Mouse (Mus musculus): ENCODE measurements around the gene Cyp2j13.
"Not testable (repeated sequence)": the region's sequence is repeated elsewhere in the genome, so short reads cannot be mapped to it uniquely, and the experiment has no call there.

Cyp2j13 gene

GRCm38 (mm10) chr4:96077261-96078125 lies at the start of gene Cyp2j13:
Cyp2j13 (minus strand) TSS chr4:96077546.
- peak; percentile 38 for DNase-seq (ENCODE audit: low read depth, low spot score)

GRCm38 (mm10) chr4:96096841-96097240 lies 19.5 kb upstream of the Cyp2j13 start:
- peak; percentile 8 for DNase-seq (ENCODE audit: low read depth, low spot score)

GRCm38 (mm10) chr4:96091869-96092268 lies 14.5 kb upstream of the Cyp2j13 start:
- DNase-seq (ENCODE audit: low read depth, low spot score), result no peak

GRCm38 (mm10) chr4:96089356-96090048 lies 12.2 kb upstream of the Cyp2j13 start:
- not testable (repeated sequence) for DNase-seq (ENCODE audit: low read depth, low spot score)

- no peak for DNase-seq (ENCODE audit: low read depth, low spot score)
Observed at GRCm38 (mm10) chr4:96078308-96078707, 962 bp upstream of the Cyp2j13 start.

- DNase-seq (ENCODE audit: low read depth, low spot score), result no peak
Observed at GRCm38 (mm10) chr4:96062045-96062444, 15.3 kb downstream of the Cyp2j13 start.

- no peak for DNase-seq (ENCODE audit: low read depth, low spot score)
Observed at GRCm38 (mm10) chr4:96060106-96060505, 17.2 kb downstream of the Cyp2j13 start.

- no peak for DNase-seq (ENCODE audit: low read depth, low spot score)
Observed at GRCm38 (mm10) chr4:96028412-96028811, 48.9 kb downstream of the Cyp2j13 start.

- DNase-seq (ENCODE audit: low read depth, low spot score), result peak; percentile 20
Observed at GRCm38 (mm10) chr4:96022803-96023202, 54.5 kb downstream of the Cyp2j13 start.

- DNase-seq (ENCODE audit: low read depth, low spot score), result no peak
Observed at GRCm38 (mm10) chr4:96016875-96017274, 60.5 kb downstream of the Cyp2j13 start.

GRCm38 (mm10) chr4:95982221-95982620 lies 95.1 kb downstream of the Cyp2j13 start:
- DNase-seq (ENCODE audit: low read depth, low spot score), result not testable (repeated sequence)
